23 mouse cellular contexts compared by ENCODE assay signal in the genomic region with DNA sequence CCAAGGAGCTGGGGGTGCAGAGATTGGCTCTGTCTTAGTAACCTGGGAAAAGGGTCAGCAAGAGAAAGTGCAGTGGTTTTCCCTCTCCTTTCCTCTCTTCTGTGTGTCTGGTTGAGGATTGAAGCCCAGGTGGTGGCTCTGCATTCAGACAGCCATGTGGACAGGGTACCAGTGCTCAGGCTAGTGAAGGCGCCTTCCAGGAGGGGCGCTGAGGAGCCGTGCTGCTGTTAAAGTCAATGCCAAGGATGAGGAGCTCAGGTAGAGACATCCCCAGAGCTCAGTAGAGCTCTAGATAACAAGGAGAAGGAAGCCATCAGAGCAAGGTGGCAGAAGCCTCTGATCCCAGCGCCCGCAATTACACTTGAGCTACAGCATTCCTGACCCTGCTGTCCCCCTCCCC. TPM values are rescaled to one million over a fixed set of nuclear protein-coding genes. Genes with fewer than 3 reads are reported as not detected.
DNase-seq lines count a peak whose midpoint lies in the region; ATAC-seq and TF ChIP-seq lines count a peak whose summit lies in the region.
"Had no signal": no experiment of that assay in that cellular context is flagged by ENCODE, and none has a peak within 500 bp of the region (broad histone marks: within the 10 kb centered on the region; RNA-seq: fewer than 3 reads in every experiment).

No protein-coding gene starts in this region.

- H3K9ac ChIP-seq in lung, postnatal 0 days (replicated peaks; ENCODE audit: low read depth), result no peak overlapping the region
- no peak overlapping the region for H3K9ac ChIP-seq in stomach, embryonic 16.5 days (ENCODE audit: low read length)
- H3K9ac ChIP-seq: neural tube, embryonic 12.5 days had no signal

- no peak for TF ChIP-seq EP300 in lung, postnatal 0 days (IDR thresholded peaks at IDR 0.05)

- WGBS in kidney, adult 2 months, result 67% methylated on average over 5 of the region's 5 CpGs
- WGBS in lung, postnatal 0 days, result 67% methylated on average over 5 of the region's 5 CpGs
- 69% methylated on average over 5 of the region's 5 CpGs for WGBS in stomach, embryonic 16.5 days

- H3K27me3 ChIP-seq in kidney, adult 2 months (replicated peaks; ENCODE audit: control insufficient read depth, insufficient read depth, low read length), result no peaks in the 10 kb centered on the region
- H3K27me3 ChIP-seq in lung, postnatal 0 days (replicated peaks; ENCODE audit: insufficient read depth, low read length), result no peaks in the 10 kb centered on the region
- no peaks in the 10 kb centered on the region for H3K27me3 ChIP-seq in stomach, embryonic 16.5 days (ENCODE audit: control insufficient read depth, insufficient read depth, low read length)
- H3K27me3 ChIP-seq: heart, embryonic 15.5 days; neural tube, embryonic 12.5 days had no signal

- peaks cover 66% of the 10 kb centered on the region for H3K4me1 ChIP-seq in kidney, adult 2 months (ENCODE audit: control insufficient read depth, insufficient read depth, low read length)
- peaks cover 36% of the 10 kb centered on the region for H3K4me1 ChIP-seq in lung, postnatal 0 days (ENCODE audit: insufficient read depth, low read depth, low read length)
- peaks cover 34% of the 10 kb centered on the region for H3K4me1 ChIP-seq in stomach, embryonic 16.5 days (ENCODE audit: control insufficient read depth, insufficient read depth, low read length)

- H3K4me3 ChIP-seq in kidney, adult 2 months (ENCODE audit: insufficient read depth, low read depth, low read length), result no peak overlapping the region
- no peak overlapping the region for H3K4me3 ChIP-seq in lung, postnatal 0 days (ENCODE audit: low read depth, low read length)
- H3K4me3 ChIP-seq in stomach, embryonic 16.5 days (replicated peaks; ENCODE audit: low read length), result no peak overlapping the region
- H3K4me3 ChIP-seq: forebrain, embryonic 10.5 days; heart, embryonic 15.5 days; neural tube, embryonic 12.5 days had no signal

- DNase-seq in cerebellum, postnatal 25 days, result peak; percentile 53 to 67
- DNase-seq in cerebellum, adult 11-12 months, result no peak
- no peak for DNase-seq in kidney, adult 2 months
- DNase-seq in kidney, postnatal 14 days, result no peak
- no peak for DNase-seq in lung, postnatal 0 days (ENCODE audit: low spot score)
- no peak for DNase-seq in lung, adult 18-20 months
- DNase-seq in adrenal gland, adult 2 months, result no peak
- DNase-seq: adrenal gland, adult 8-10 months; B cell, adult 2 months; gastrocnemius, postnatal 36 days; heart, postnatal 4 days; kidney, adult 9 months; layer of hippocampus, postnatal 36 days; lung, adult 2 months; thymus, postnatal 36 days had no signal

- no peak for ATAC-seq in lung, postnatal 0 days
- ATAC-seq in stomach, embryonic 16.5 days (ENCODE audit: insufficient read depth, low FRiP score), result no peak
- ATAC-seq: hindbrain, embryonic 16.5 days had no signal

- peak overlapping the region; percentile 52; the same call in 1 of the 2 replicates for H3K27ac ChIP-seq in kidney, adult 2 months (ENCODE audit: insufficient read depth, low read depth, low read length)
- peak overlapping the region; percentile 98 for H3K27ac ChIP-seq in lung, postnatal 0 days (ENCODE audit: low read length)
- H3K27ac ChIP-seq in stomach, embryonic 16.5 days (ENCODE audit: low read length), result peak overlapping the region; percentile 98
- H3K27ac ChIP-seq: forebrain, embryonic 10.5 days; macrophage; neural tube, embryonic 12.5 days had no signal

- H3K36me3 ChIP-seq in kidney, adult 2 months (ENCODE audit: control insufficient read depth, insufficient read depth, low read length), result no peaks in the 10 kb centered on the region
- no peaks in the 10 kb centered on the region for H3K36me3 ChIP-seq in lung, postnatal 0 days (ENCODE audit: insufficient read depth, low read length)
- H3K36me3 ChIP-seq in stomach, embryonic 16.5 days (ENCODE audit: control insufficient read depth, insufficient read depth, low read length), result no peaks in the 10 kb centered on the region
- H3K36me3 ChIP-seq: heart, embryonic 15.5 days; neural tube, embryonic 12.5 days had no signal

- no peak; the same call in 1 of the 2 replicates for TF ChIP-seq CTCF in kidney, adult 2 months (conservative IDR thresholded peaks at IDR 0.05; ENCODE audit: insufficient read depth, insufficient read length, low read depth, low read length)
- TF ChIP-seq CTCF in lung, postnatal 0 days (IDR thresholded peaks at IDR 0.05), result peak; percentile 35; the same call in 1 of the 2 replicates

- H3K9me3 ChIP-seq in lung, postnatal 0 days (ENCODE audit: low read length), result no peaks in the 10 kb centered on the region
- no peaks in the 10 kb centered on the region for H3K9me3 ChIP-seq in stomach, embryonic 16.5 days (replicated peaks; ENCODE audit: control insufficient read depth, low read length)
- H3K9me3 ChIP-seq: forebrain, embryonic 10.5 days; heart, embryonic 15.5 days; neural tube, embryonic 12.5 days had no signal

- no peak overlapping the region for H3K4me2 ChIP-seq in lung, postnatal 0 days (replicated peaks; ENCODE audit: low read depth, low read length)
- no peak overlapping the region for H3K4me2 ChIP-seq in stomach, embryonic 16.5 days (ENCODE audit: low read depth, low read length)
- H3K4me2 ChIP-seq: heart, embryonic 15.5 days; midbrain, embryonic 11.5 days; neural tube, embryonic 12.5 days had no signal

- no peak for TF ChIP-seq POLR2A in kidney, adult 2 months (IDR thresholded peaks at IDR 0.05; ENCODE audit: low read depth, low read length)

RNA-seq across cellular contexts. Expression of gene Ccdc12, which starts 30.8 kb away (rescaled TPM):
- 95.9 and 125 TPM in 2 replicates for polyA plus RNA-seq in kidney, adult 2 months (2012; rRNA removed)
- polyA plus RNA-seq in lung, postnatal 0 days (2015; fragmentation: Nextera tagmentation; extraction: Ambion mirVana), result 180 and 200 TPM in 2 replicates
- 148 and 153 TPM in 2 replicates for polyA plus RNA-seq in stomach, embryonic 16.5 days (2015; fragmentation: Nextera tagmentation; extraction: Ambion mirVana)
- total RNA-seq in adrenal gland, adult 2 months (2021), result 10 to 100 TPM; 51.6 to 71.6 TPM
- 38.4 and 45.5 TPM in 2 replicates for polyA plus RNA-seq in adrenal gland, adult 2 months (2012; rRNA removed)

RNA-seq across cellular contexts. Expression of gene Nbeal2, which starts 33.1 kb away (rescaled TPM):
- polyA plus RNA-seq in kidney, adult 2 months (2012; rRNA removed), result 41.6 and 49.2 TPM in 2 replicates
- 6.2 and 6.6 TPM in 2 replicates for polyA plus RNA-seq in lung, postnatal 0 days (2015; fragmentation: Nextera tagmentation; extraction: Ambion mirVana)
- 10.9 and 12.1 TPM in 2 replicates for polyA plus RNA-seq in stomach, embryonic 16.5 days (2015; fragmentation: Nextera tagmentation; extraction: Ambion mirVana)
- total RNA-seq in adrenal gland, adult 2 months (2021), result 1 to 10 TPM; 5.5 to 7.1 TPM
- 22.5 and 30.8 TPM in 2 replicates for polyA plus RNA-seq in adrenal gland, adult 2 months (2012; rRNA removed)

RNA-seq across cellular contexts. Expression of gene Myl3, which starts 54.6 kb away (rescaled TPM):
- polyA plus RNA-seq in kidney, adult 2 months (2012; rRNA removed), result 1.6 and 11.5 TPM in 2 replicates
- 10.4 and 13.8 TPM in 2 replicates for polyA plus RNA-seq in lung, postnatal 0 days (2015; fragmentation: Nextera tagmentation; extraction: Ambion mirVana)
- polyA plus RNA-seq in stomach, embryonic 16.5 days (2015; fragmentation: Nextera tagmentation; extraction: Ambion mirVana), result 0.59 and 12.9 TPM in 2 replicates
- under 1 TPM in 1 of 2 experiments, not detected in 1; 0.66 TPM for total RNA-seq in adrenal gland, adult 2 months (2021)
- polyA plus RNA-seq in adrenal gland, adult 2 months (2012; rRNA removed), result 0.22 TPM in 1 of 2 replicates, not detected in the other
- total RNA-seq: layer of hippocampus, postnatal 36 days; left cerebral cortex, postnatal 25 days had no signal
- polyA plus RNA-seq: macrophage had no signal

RNA-seq across cellular contexts. Expression of gene Pth1r, which starts 59.9 kb away (rescaled TPM):
- polyA plus RNA-seq in kidney, adult 2 months (2012; rRNA removed), result 740 and 847 TPM in 2 replicates
- 19.4 and 24.4 TPM in 2 replicates for polyA plus RNA-seq in lung, postnatal 0 days (2015; fragmentation: Nextera tagmentation; extraction: Ambion mirVana)
- 17.5 and 17.9 TPM in 2 replicates for polyA plus RNA-seq in stomach, embryonic 16.5 days (2015; fragmentation: Nextera tagmentation; extraction: Ambion mirVana)
- total RNA-seq in adrenal gland, adult 2 months (2021), result 10 to 100 TPM; 14.7 to 16.3 TPM
- polyA plus RNA-seq in adrenal gland, adult 2 months (2012; rRNA removed), result 37.8 and 51.4 TPM in 2 replicates

Comparison
In these comparisons a context has a peak if more than half of its experiments do, and no peak if none do; other contexts are left out.
1. DNase-seq: peak in cerebellum, postnatal 25 days (2 of 2); none in cerebellum, adult 11-12 months (single experiment), kidney, adult 2 months (single experiment), kidney, postnatal 14 days (single experiment), lung, postnatal 0 days (single experiment), lung, adult 18-20 months (0 of 2) and adrenal gland, adult 2 months (single experiment).
2. Peak in every context shown above with its lines, with median percentiles within 50 percentile points of each other: H3K27ac ChIP-seq.